Mouse (Mus musculus) CH12.LX (cell line): ENCODE results near the gene Anks1b. TPM values are rescaled to one million over a fixed set of nuclear protein-coding genes. Genes with fewer than 3 reads are reported as not detected.

ENCODE experiments used
- DNase-seq: peaks from one replicate; pipeline ENCODE4 v3.0.0-alpha.2; 2013; ENCODE audit errors: extremely low read depth
- H3K27ac ChIP-seq: 2 replicates; pipeline ENCODE4 v1.5.1; 2012; ENCODE audit warnings: low read depth, mild to moderate bottlenecking, control low read depth, moderate library complexity; ENCODE audit not compliant: insufficient read depth
- H3K27me3 ChIP-seq: replicated peaks from 2 replicates; pipeline ENCODE3; 2012; ENCODE audit warnings: inconsistent platforms
- H3K36me3 ChIP-seq, 2 experiments: replicated peaks in 1 of 2; 2 replicates each; pipeline versions ENCODE3 to v1.6.1; 2012; ENCODE audit warnings: inconsistent platforms in 1 of 2, low read length in 1 of 2, mild to moderate bottlenecking in 1 of 2, mixed read lengths in 1 of 2, moderate library complexity in 1 of 2; ENCODE audit not compliant: control insufficient read depth in 1 of 2, insufficient read depth in 1 of 2
- H3K4me1 ChIP-seq, 2 experiments: 2 replicates each; pipeline ENCODE4 v1.6.1; 2012; ENCODE audit warnings: inconsistent platforms in 1 of 2, moderate library complexity in 1 of 2; ENCODE audit not compliant: insufficient read depth in 2 of 2, control insufficient read depth in 1 of 2
- H3K4me2 ChIP-seq: 2 replicates; pipeline ENCODE4 v1.6.1; 2012; ENCODE audit warnings: low read depth, mild to moderate bottlenecking, control low read depth; ENCODE audit not compliant: poor library complexity, insufficient read depth, severe bottlenecking
- H3K4me3 ChIP-seq, 3 experiments: fragments of 150-350 bp in 1 of 3; sonication (generic) in 1 of 3; replicated peaks in 1 of 3; 2 replicates each; pipeline versions ENCODE3 to v1.5.1; 2011 to 2012; ENCODE audit warnings: low read depth in 2 of 3, low read length in 2 of 3, mild to moderate bottlenecking in 2 of 3, moderate library complexity in 2 of 3, control low read depth in 1 of 3, improper control_type of control experiment in 1 of 3, inconsistent platforms in 1 of 3, mixed read lengths in 1 of 3; ENCODE audit not compliant: poor library complexity in 1 of 3
- H3K79me2 ChIP-seq: replicated peaks from 2 replicates; pipeline ENCODE4 v1.6.1; 2012; ENCODE audit warnings: mild to moderate bottlenecking, moderate library complexity; ENCODE audit not compliant: control insufficient read depth, poor library complexity, insufficient read depth, severe bottlenecking; ENCODE audit errors: extremely low read depth
- H3K9ac ChIP-seq: 2 replicates; pipeline ENCODE4 v1.6.1; 2012; ENCODE audit warnings: low read depth, mild to moderate bottlenecking, control low read depth, moderate library complexity; ENCODE audit not compliant: insufficient read depth
- H3K9me3 ChIP-seq: replicated peaks from 2 replicates; pipeline ENCODE3; 2012; ENCODE audit warnings: low read length, inconsistent platforms, mixed read lengths
- BHLHE40 ChIP-seq: IDR thresholded peaks from 2 replicates; pipeline ENCODE4 v1.6.1; 2011; ENCODE audit warnings: mild to moderate bottlenecking, low read depth, low read length, improper control_type of control experiment
- CHD1 ChIP-seq: IDR thresholded peaks from 2 replicates; pipeline ENCODE4 v1.6.1; 2012; ENCODE audit warnings: low read depth, low read length, improper control_type of control experiment, inconsistent platforms
- CHD2 ChIP-seq: IDR thresholded peaks from 2 replicates; pipeline ENCODE4 v1.6.1; 2011; ENCODE audit warnings: low read length, improper control_type of control experiment
- CTCF ChIP-seq, 2 experiments: IDR thresholded peaks in 1 of 2; conservative IDR thresholded peaks in 1 of 2; 2 replicates each; pipeline ENCODE4 v1.5.1; 2011 to 2012; ENCODE audit warnings: low read depth in 2 of 2, low read length in 2 of 2, improper control_type of control experiment in 1 of 2, inconsistent platforms in 1 of 2, mild to moderate bottlenecking in 1 of 2, moderate library complexity in 1 of 2
- E2F4 ChIP-seq: IDR thresholded peaks from 2 replicates; pipeline ENCODE4 v1.6.1; 2011; ENCODE audit warnings: low read depth, low read length, improper control_type of control experiment; ENCODE audit not compliant: insufficient replicate concordance
- ELF1 ChIP-seq: IDR thresholded peaks from 2 replicates; pipeline ENCODE4 v1.6.1; 2014; ENCODE audit warnings: low read depth, mild to moderate bottlenecking, inconsistent platforms, low read length, improper control_type of control experiment
- EP300 ChIP-seq: IDR thresholded peaks from 2 replicates; pipeline ENCODE4 v1.6.1; 2011; ENCODE audit warnings: low read length, improper control_type of control experiment
- ETS1 ChIP-seq: conservative IDR thresholded peaks from 2 replicates; pipeline ENCODE4 v1.6.1; 2012; ENCODE audit warnings: low read depth, mild to moderate bottlenecking, inconsistent platforms, low read length, improper control_type of control experiment, moderate library complexity
- GABPA ChIP-seq: IDR thresholded peaks from 2 replicates; pipeline ENCODE4 v1.6.1; 2012; ENCODE audit warnings: low read depth, low read length, improper control_type of control experiment, inconsistent platforms; ENCODE audit not compliant: insufficient replicate concordance
- JUN ChIP-seq: IDR thresholded peaks from 2 replicates; pipeline ENCODE4 v1.6.1; 2011; ENCODE audit warnings: low read depth, mild to moderate bottlenecking, low read length, improper control_type of control experiment, moderate library complexity; ENCODE audit not compliant: insufficient read depth
- JUND ChIP-seq: conservative IDR thresholded peaks from 2 replicates; pipeline ENCODE4 v1.6.1; 2011; ENCODE audit warnings: low read depth, low read length, improper control_type of control experiment
- KAT2A ChIP-seq: IDR thresholded peaks from 2 replicates; pipeline ENCODE4 v1.6.1; 2012; ENCODE audit warnings: low read length, improper control_type of control experiment, inconsistent platforms; ENCODE audit not compliant: insufficient replicate concordance
- MAFK ChIP-seq: IDR thresholded peaks from 2 replicates; pipeline ENCODE4 v1.6.1; 2011; ENCODE audit warnings: low read length, improper control_type of control experiment; ENCODE audit not compliant: insufficient replicate concordance
- MAZ ChIP-seq: IDR thresholded peaks from 2 replicates; pipeline ENCODE4 v1.6.1; 2012; ENCODE audit warnings: low read depth, mild to moderate bottlenecking, inconsistent platforms, low read length, improper control_type of control experiment, moderate library complexity
- MEF2A ChIP-seq: IDR thresholded peaks from 2 replicates; pipeline ENCODE4 v1.6.1; 2014; ENCODE audit warnings: low read depth, mild to moderate bottlenecking, inconsistent platforms, low read length, improper control_type of control experiment, borderline replicate concordance
- MXI1 ChIP-seq: IDR thresholded peaks from 2 replicates; pipeline ENCODE4 v1.6.1; 2011; ENCODE audit warnings: mild to moderate bottlenecking, low read depth, low read length, improper control_type of control experiment
- MYC ChIP-seq: IDR thresholded peaks from 2 replicates; pipeline ENCODE4 v1.6.1; 2011; ENCODE audit warnings: low read depth, mild to moderate bottlenecking, improper control_type of control experiment, low read length
- NELFE ChIP-seq: IDR thresholded peaks from 2 replicates; pipeline ENCODE4 v1.6.1; 2011; ENCODE audit warnings: low read depth, low read length, improper control_type of control experiment
- NRF1 ChIP-seq: IDR thresholded peaks from 2 replicates; pipeline ENCODE4 v1.6.1; 2014; ENCODE audit warnings: low read depth, mild to moderate bottlenecking, inconsistent platforms, low read length, improper control_type of control experiment, moderate library complexity
- PAX5 ChIP-seq: IDR thresholded peaks from 2 replicates; pipeline ENCODE4 v1.6.1; 2012; ENCODE audit warnings: low read length, inconsistent platforms, mixed read lengths
- POLR2AphosphoS2 ChIP-seq: IDR thresholded peaks from 2 replicates; pipeline ENCODE4 v1.6.1; 2011; ENCODE audit warnings: low read depth, low read length, improper control_type of control experiment
- RAD21 ChIP-seq: IDR thresholded peaks from 2 replicates; pipeline ENCODE4 v1.6.1; 2011; ENCODE audit warnings: low read depth, mild to moderate bottlenecking, low read length, improper control_type of control experiment, moderate library complexity
- RCOR1 ChIP-seq: conservative IDR thresholded peaks from 2 replicates; pipeline ENCODE4 v1.6.1; 2012; ENCODE audit warnings: low read depth, mild to moderate bottlenecking, inconsistent platforms, low read length, improper control_type of control experiment
- SMC3 ChIP-seq: IDR thresholded peaks from 2 replicates; pipeline ENCODE4 v1.6.1; 2011; ENCODE audit warnings: low read depth, low read length, improper control_type of control experiment
- TCF12 ChIP-seq: IDR thresholded peaks from 2 replicates; pipeline ENCODE4 v1.6.1; 2014; ENCODE audit warnings: low read depth, mild to moderate bottlenecking, inconsistent platforms, low read length, improper control_type of control experiment
- USF1 ChIP-seq: IDR thresholded peaks from 2 replicates; pipeline ENCODE4 v1.6.1; 2014; ENCODE audit warnings: low read depth, mild to moderate bottlenecking, inconsistent platforms, low read length, improper control_type of control experiment
- USF2 ChIP-seq: conservative IDR thresholded peaks from 2 replicates; pipeline ENCODE4 v1.6.1; 2011; ENCODE audit warnings: low read depth, low read length, improper control_type of control experiment
- ZC3H11A ChIP-seq: IDR thresholded peaks from 2 replicates; pipeline ENCODE4 v1.6.1; 2012; ENCODE audit warnings: low read depth, mild to moderate bottlenecking, inconsistent platforms, low read length, improper control_type of control experiment
- ZKSCAN1 ChIP-seq: IDR thresholded peaks from 2 replicates; pipeline ENCODE4 v1.6.1; 2012; ENCODE audit warnings: low read depth, inconsistent platforms, low read length, improper control_type of control experiment, borderline replicate concordance
- ZNF384 ChIP-seq: IDR thresholded peaks from 2 replicates; pipeline ENCODE4 v1.6.1; 2012; ENCODE audit warnings: low read depth, low read length, improper control_type of control experiment, inconsistent platforms
- dilution Hi-C: fragments of 300-500 bp; cut with MboI; formaldehyde crosslinking; loops from 2 replicates; pipeline ENCODE4 v1.14.3; 2020; ENCODE audit warnings: low sequenced_read_pairs; ENCODE audit not compliant: extremely low pct_unique_long_range_greater_than_20kb, extremely low pct_ligation_motif_present
- in situ Hi-C: fragments of 300-500 bp; cut with MboI; formaldehyde crosslinking; loops from 3 replicates; pipeline ENCODE4 v1.14.3; 2019; ENCODE audit warnings: low sequenced_read_pairs, low pct_ligation_motif_present, low pct_unique_long_range_greater_than_20kb, mixed read lengths
- polyA plus RNA-seq: library from polyadenylated mRNA; unstranded; fragments of >175 nt; gene quantifications from 2 replicates; pipeline ENCODE4 v1.2.1, GENCODE M21; 2012; ENCODE audit warnings: low read depth; ENCODE audit not compliant: insufficient read length
- total RNA-seq, 2 experiments: library from RNA; depleted of rRNA; stranded (reverse); fragments of 300-350 nt in 1 of 2; fragments of >200 nt in 1 of 2; gene quantifications; 2 replicates each; pipeline ENCODE4 v1.2.3; 2012 to 2014

The Anks1b gene
- total and polyA plus RNA-seq, 3 experiments = 0.17 TPM; not detected in 2

- Histone ChIP-seq H3K9ac (no peak overlapping the region), H3K36me3 (no peaks in the 10 kb centered on the region), H3K9me3 (no peaks in the 10 kb centered on the region), H3K27ac (no peak overlapping the region)
- TF ChIP-seq ZNF384 = no peak
- TF ChIP-seq KAT2A = no peak
- no peak for TF ChIP-seq MYC
- TF ChIP-seq ZKSCAN1 = no peak
- no peak for TF ChIP-seq ETS1
- TF ChIP-seq ELF1 = no peak
- no peak for TF ChIP-seq NELFE
- no peak for TF ChIP-seq POLR2AphosphoS2
- no peak for TF ChIP-seq CTCF (conservative IDR thresholded peaks at IDR 0.05 in 1 of 2, IDR thresholded peaks at IDR 0.05 in 1 of 2; ENCODE audit: low read depth in 2 of 2, low read length in 2 of 2)
- no peak for TF ChIP-seq NRF1
- TF ChIP-seq PAX5 = no peak
- TF ChIP-seq CHD2 = no peak
- TF ChIP-seq MXI1 = no peak
- no peak for TF ChIP-seq JUN
- TF ChIP-seq, all 38 proteins: peak for 0
- DNase-seq = no peak
- no peaks in the 10 kb centered on the region for H3K79me2 ChIP-seq
- no peaks in the 10 kb centered on the region for H3K27me3 ChIP-seq
- peaks cover 5 to 44% of the 10 kb centered on the region in 2 experiments for H3K4me1 ChIP-seq
- in situ Hi-C loops (loop anchor here (10.0 kb wide), 3 partner anchors 60 to 230 kb away; no protein-coding TSS in a partner anchor), dilution Hi-C loops (no loop called here)
- H3K4me2 ChIP-seq = no peak overlapping the region
- H3K4me3 ChIP-seq = no peak overlapping the region
Measured at GRCm38 (mm10) chr10:90804602-90805095, 931.3 kb downstream of the Anks1b start.

- Histone ChIP-seq H3K27me3 (no peaks in the 10 kb centered on the region), H3K9me3 (peaks cover 6% of the 10 kb centered on the region), H3K4me1 (peaks cover 14 to 52% of the 10 kb centered on the region in 2 experiments), H3K4me3 (no peak overlapping the region), H3K9ac (no peak overlapping the region), H3K79me2 (no peaks in the 10 kb centered on the region), H3K27ac (no peak overlapping the region), H3K36me3 (no peaks in the 10 kb centered on the region), H3K4me2 (peak overlapping the region; percentile 16; the same call in 1 of the 2 replicates)
- in situ Hi-C loops = loop anchor here (10.0 kb wide), 3 partner anchors 56 to 226 kb away; no protein-coding TSS in a partner anchor
- dilution Hi-C loops = no loop called here
- peak; percentile 65 for DNase-seq
- peak; percentile 57; the same call in 1 of the 2 replicates for TF ChIP-seq MEF2A
- peak; percentile 5; the same call in 1 of the 2 replicates for TF ChIP-seq SMC3
- no peak for TF ChIP-seq NRF1
- TF ChIP-seq TCF12 = peak; percentile 67
- TF ChIP-seq NELFE = no peak; the same call in 1 of the 2 replicates
- TF ChIP-seq EP300 = peak; percentile 89
- no peak for TF ChIP-seq CHD1
- TF ChIP-seq ZNF384 = no peak
- peak; percentile 87 for TF ChIP-seq BHLHE40
- peak; percentile 90 for TF ChIP-seq MAFK
- TF ChIP-seq ZC3H11A = no peak
- no peak for TF ChIP-seq MAZ
- peak; percentile 89 for TF ChIP-seq JUND
- TF ChIP-seq ZKSCAN1 = no peak
- TF ChIP-seq USF1 = no peak
- TF ChIP-seq ETS1 = peak; percentile 92
- no peak for TF ChIP-seq USF2
- no peak for TF ChIP-seq PAX5
- TF ChIP-seq E2F4 = no peak
- no peak for TF ChIP-seq KAT2A
- no peak for TF ChIP-seq RAD21
- peak; percentile 96 for TF ChIP-seq JUN
- TF ChIP-seq GABPA = peak; percentile 12; the same call in 1 of the 2 replicates
- peak; percentile 91 for TF ChIP-seq RCOR1
Measured at GRCm38 (mm10) chr10:90808616-90809310, 935.5 kb downstream of the Anks1b start.
